Mouse (Mus musculus) G1E (cell line): ENCODE data around the gene Hsd17b2.

Experiments
- CTCF ChIP-seq: IDR thresholded peaks from 2 replicates; pipeline ENCODE4 v1.5.1; 2012; ENCODE audit warnings: low read depth, low read length, inconsistent platforms, mixed read lengths
- GATA1 ChIP-seq: IDR thresholded peaks from 2 replicates; pipeline ENCODE4 v1.6.1; 2012; ENCODE audit warnings: borderline replicate concordance, low read length, inconsistent platforms, mixed read lengths

DNA sequence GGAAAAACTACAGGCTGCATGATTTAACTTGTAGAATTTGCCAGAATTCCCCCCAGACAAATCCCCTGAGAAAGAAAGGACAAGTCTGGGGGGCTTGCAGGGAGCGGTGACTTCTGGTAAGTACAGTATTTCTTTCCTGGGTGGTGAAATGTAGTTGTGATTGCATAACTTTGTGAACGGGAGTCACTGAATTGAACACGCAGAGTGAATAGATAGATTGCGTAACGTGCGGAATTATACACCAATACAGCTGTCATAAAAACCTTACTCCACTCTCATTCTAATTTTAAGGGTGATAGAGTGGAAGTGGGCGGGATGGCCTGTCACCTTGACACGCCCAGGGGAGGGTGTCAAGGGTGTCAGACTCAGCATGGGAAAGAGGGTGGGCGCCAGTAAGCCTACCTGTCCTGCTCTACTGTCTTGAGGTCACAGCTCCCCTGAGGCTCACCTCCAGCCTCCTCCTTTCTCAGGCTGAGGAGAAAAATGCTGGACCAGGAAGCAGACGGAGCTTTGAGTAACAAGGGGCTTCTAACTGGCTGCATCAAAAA, 17.7 kb upstream of the Hsd17b2 start:
- TF ChIP-seq CTCF (no peak), GATA1 (no peak)
